Mouse (Mus musculus): ENCODE data around the gene Bend4. TPM values are rescaled to one million over a fixed set of nuclear protein-coding genes. Genes with fewer than 3 reads are reported as not detected.

Bend4 gene
- 18.9 and 20.5 TPM in 2 replicates for polyA plus RNA-seq (2014; fragmentation: Nextera tagmentation; extraction: Ambion mirVana)

DNA sequence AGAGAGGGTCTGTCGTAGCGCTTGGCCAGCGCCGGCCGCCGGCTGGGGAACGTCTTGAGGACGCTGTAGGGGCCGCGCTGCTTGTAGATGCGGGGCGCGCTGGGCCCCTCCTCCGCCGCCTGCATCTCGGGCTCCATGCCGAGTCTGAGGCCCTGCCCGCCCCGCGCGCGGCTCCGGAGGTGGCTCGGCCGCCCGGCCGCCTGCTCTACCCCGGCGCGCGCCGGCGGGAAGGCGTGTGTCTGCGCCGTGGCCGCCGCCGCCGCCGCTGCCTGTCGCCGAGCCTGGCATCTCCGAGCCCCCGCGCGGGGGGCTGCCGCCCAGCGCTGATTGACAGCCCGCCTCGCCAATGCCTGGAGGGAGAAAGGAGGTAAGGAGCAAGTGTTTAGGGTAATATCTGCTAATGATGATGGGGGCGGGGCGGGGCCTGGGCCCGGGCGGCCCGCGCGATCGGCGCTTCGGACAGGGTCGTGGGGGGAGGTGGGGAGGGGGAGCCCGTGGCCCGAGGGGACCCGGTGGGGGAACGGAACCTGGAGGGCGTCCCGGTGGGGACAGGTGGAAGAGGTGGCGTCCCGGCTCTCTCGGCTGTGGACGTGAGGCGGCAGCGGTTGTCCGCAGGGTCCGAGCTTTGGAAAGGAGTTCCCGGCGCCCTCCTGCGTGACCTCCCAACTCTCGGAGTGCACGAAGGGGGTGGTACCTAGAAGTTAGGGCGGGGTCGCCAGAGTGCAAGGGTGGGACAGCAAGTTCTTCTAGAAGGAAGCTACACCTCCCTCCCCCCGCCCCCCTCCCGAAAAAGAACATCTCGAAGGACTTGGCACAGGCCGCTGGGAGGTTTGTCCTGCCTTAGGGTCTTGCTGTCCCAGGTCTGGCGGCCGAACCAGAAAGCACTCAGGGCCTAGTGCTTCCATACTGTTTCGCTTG is at the start of gene Bend4:
TSS of gene Bend4 (minus strand) at position 868 of the 918 bp plus-strand sequence.
- Histone ChIP-seq H3K27me3 (ENCODE audit: control insufficient read depth, insufficient read depth, low read length) (no peaks in the 10 kb centered on the region), H3K36me3 (ENCODE audit: control insufficient read depth, insufficient read depth, low read length) (no peaks in the 10 kb centered on the region), H3K9me3 (ENCODE audit: control insufficient read depth, low read length) (no peaks in the 10 kb centered on the region), H3K27ac (replicated peaks in 1 of 2; ENCODE audit: control insufficient read depth in 1 of 2, insufficient read depth in 1 of 2, low read depth in 2 of 2, low read length in 2 of 2) (peak within 1 kb of the TSS; percentile 76 to 85), H3K4me3 (ENCODE audit: control insufficient read depth in 1 of 2, insufficient read depth in 1 of 2, low read depth in 1 of 2, low read length in 2 of 2) (peak within 1 kb of the TSS; percentile 65 to 97), H3K4me2 (ENCODE audit: low read length) (peak within 1 kb of the TSS; percentile 77), H3K9ac (ENCODE audit: low read length) (peak within 1 kb of the TSS; percentile 85), H3K4me1 (ENCODE audit: control insufficient read depth in 2 of 2, insufficient read depth in 2 of 2, low read length in 2 of 2) (peaks cover 5 to 24% of the 10 kb centered on the region in 2 experiments)
- WGBS = 2% methylated on average over 68 of the region's 90 CpGs
- peak; percentile 80 for ATAC-seq (ENCODE audit: insufficient number of reproducible peaks, insufficient read depth, low FRiP score, low read depth)

DNA sequence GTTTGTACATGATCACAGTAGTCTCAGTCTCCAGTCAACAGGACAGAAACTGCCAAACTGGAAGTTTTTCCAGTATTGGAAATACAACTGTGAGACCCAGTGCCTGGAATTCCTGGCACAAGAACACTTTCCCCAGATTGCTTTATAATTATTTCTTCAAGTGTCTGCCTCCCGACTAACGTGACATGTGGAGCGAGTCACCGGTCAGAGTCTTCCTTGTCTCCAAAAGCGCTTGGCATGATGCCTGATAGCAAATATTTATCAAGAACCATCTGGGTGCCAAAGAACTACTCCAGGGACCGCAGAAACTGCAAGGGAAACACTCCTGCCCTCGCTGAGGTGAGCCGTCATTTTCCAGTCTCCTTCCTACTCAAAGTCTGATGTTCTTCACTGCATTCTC is 45.6 kb upstream of the Bend4 start:
- Histone ChIP-seq H3K4me1 (ENCODE audit: control insufficient read depth in 2 of 2, insufficient read depth in 2 of 2, low read length in 2 of 2) (no peaks in the 10 kb centered on the region; a peak in 1 of 4 replicates), H3K27me3 (ENCODE audit: control insufficient read depth, insufficient read depth, low read length) (no peaks in the 10 kb centered on the region), H3K27ac (replicated peaks in 1 of 2; ENCODE audit: control insufficient read depth in 1 of 2, insufficient read depth in 1 of 2, low read depth in 2 of 2, low read length in 2 of 2) (no peak overlapping the region), H3K4me2 (ENCODE audit: low read length) (no peak overlapping the region), H3K9ac (ENCODE audit: low read length) (no peak overlapping the region), H3K4me3 (ENCODE audit: control insufficient read depth in 1 of 2, insufficient read depth in 1 of 2, low read depth in 1 of 2, low read length in 2 of 2) (no peak overlapping the region), H3K36me3 (ENCODE audit: control insufficient read depth, insufficient read depth, low read length) (no peaks in the 10 kb centered on the region), H3K9me3 (ENCODE audit: control insufficient read depth, low read length) (no peaks in the 10 kb centered on the region)
- WGBS = 50% methylated on average over 8 of the region's 8 CpGs
- ATAC-seq (ENCODE audit: insufficient number of reproducible peaks, insufficient read depth, low FRiP score, low read depth) = no peak

DNA sequence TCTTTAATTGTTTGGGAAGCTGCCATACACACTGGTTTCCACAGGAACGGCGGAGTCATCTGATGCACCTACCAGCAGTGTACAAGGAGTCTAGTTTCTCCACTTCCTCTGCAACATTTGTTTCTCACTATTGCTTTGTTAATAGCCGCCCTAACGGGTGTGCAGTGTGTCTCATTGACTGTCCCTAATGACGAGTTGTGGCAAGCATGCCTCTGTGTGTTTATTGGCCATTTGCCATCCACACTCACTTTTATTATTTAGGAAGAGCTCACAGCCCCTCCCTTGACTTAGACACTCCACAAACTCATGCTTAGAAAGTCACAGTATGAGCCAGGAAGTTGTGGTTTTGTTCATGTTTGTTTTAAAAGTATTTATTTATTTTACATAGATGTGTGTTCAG is 45.0 kb upstream of the Bend4 start:
- no peaks in the 10 kb centered on the region for H3K27me3 ChIP-seq (ENCODE audit: control insufficient read depth, insufficient read depth, low read length)
- ATAC-seq (ENCODE audit: insufficient number of reproducible peaks, insufficient read depth, low FRiP score, low read depth) = no peak
- no peak overlapping the region for H3K9ac ChIP-seq (ENCODE audit: low read length)
- no peaks in the 10 kb centered on the region for H3K36me3 ChIP-seq (ENCODE audit: control insufficient read depth, insufficient read depth, low read length)
- H3K4me3 ChIP-seq (ENCODE audit: control insufficient read depth in 1 of 2, insufficient read depth in 1 of 2, low read depth in 1 of 2, low read length in 2 of 2) = no peak overlapping the region
- H3K27ac ChIP-seq (replicated peaks in 1 of 2; ENCODE audit: control insufficient read depth in 1 of 2, insufficient read depth in 1 of 2, low read depth in 2 of 2, low read length in 2 of 2) = no peak overlapping the region
- 69% methylated on average over 5 of the region's 5 CpGs for WGBS
- H3K4me1 ChIP-seq (ENCODE audit: control insufficient read depth in 2 of 2, insufficient read depth in 2 of 2, low read length in 2 of 2) = no peaks in the 10 kb centered on the region; a peak in 1 of 4 replicates
- H3K4me2 ChIP-seq (ENCODE audit: low read length) = no peak overlapping the region
- no peaks in the 10 kb centered on the region for H3K9me3 ChIP-seq (ENCODE audit: control insufficient read depth, low read length)

DNA sequence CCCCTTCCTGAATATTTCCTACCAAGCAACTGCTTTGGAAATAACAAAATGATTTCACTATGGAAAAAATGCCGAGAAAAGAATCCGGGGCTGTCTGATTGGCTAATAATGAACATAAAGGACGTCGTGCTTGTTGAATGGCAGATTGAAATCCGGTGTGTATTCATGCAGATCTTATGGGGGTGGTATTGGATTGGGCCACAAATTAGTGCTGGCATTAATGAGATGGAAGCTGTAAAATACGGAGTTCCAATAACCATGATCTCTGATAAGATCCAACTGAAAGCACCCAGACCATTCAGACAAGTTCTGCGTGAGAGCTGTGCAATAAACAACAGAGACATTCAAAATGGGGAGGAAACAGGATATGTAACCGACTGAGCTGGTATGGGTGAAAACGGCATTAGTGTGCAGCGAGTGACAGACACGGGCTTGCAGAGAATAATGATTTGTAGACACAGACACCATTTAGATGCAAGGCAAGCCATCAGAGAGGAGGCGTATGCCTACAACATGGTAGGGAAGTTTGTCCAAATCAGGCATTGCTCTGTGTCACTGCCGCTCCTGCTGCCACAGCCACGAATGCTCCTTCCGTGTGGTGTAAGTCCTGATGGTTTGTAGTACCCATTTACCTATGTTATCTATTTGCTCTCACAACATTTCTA is 38.9 kb upstream of the Bend4 start:
- H3K4me3 ChIP-seq (ENCODE audit: control insufficient read depth in 1 of 2, insufficient read depth in 1 of 2, low read depth in 1 of 2, low read length in 2 of 2) = no peak overlapping the region
- WGBS = 77% methylated on average over 15 of the region's 15 CpGs
- H3K27me3 ChIP-seq (ENCODE audit: control insufficient read depth, insufficient read depth, low read length) = no peaks in the 10 kb centered on the region
- H3K4me2 ChIP-seq (ENCODE audit: low read length) = no peak overlapping the region
- H3K9ac ChIP-seq (ENCODE audit: low read length) = no peak overlapping the region
- H3K27ac ChIP-seq (replicated peaks in 1 of 2; ENCODE audit: control insufficient read depth in 1 of 2, insufficient read depth in 1 of 2, low read depth in 2 of 2, low read length in 2 of 2) = no peak overlapping the region
- no peaks in the 10 kb centered on the region for H3K4me1 ChIP-seq (ENCODE audit: control insufficient read depth in 2 of 2, insufficient read depth in 2 of 2, low read length in 2 of 2)
- ATAC-seq (ENCODE audit: insufficient number of reproducible peaks, insufficient read depth, low FRiP score, low read depth) = no peak
- no peaks in the 10 kb centered on the region for H3K36me3 ChIP-seq (ENCODE audit: control insufficient read depth, insufficient read depth, low read length)
- no peaks in the 10 kb centered on the region for H3K9me3 ChIP-seq (ENCODE audit: control insufficient read depth, low read length)

DNA sequence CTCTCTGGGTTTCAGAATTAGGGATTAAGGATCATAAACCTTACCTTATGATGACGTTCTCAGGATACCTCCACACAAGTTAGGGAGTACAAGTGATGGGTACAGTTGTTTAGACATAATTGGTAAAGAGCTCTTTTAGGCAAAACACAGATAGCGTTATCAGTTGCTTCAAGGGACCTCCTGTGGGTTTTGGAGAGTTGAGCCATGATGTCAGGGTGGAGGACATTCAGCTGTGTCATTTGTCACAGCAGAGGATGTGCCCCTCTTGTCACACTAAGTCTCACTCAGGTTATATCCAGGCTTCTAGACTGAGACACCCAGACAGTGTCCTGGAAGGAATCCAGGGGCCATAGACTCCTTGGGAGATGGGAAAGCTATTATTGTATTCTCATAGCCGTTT is 36.8 kb upstream of the Bend4 start:
- no peaks in the 10 kb centered on the region for H3K27me3 ChIP-seq (ENCODE audit: control insufficient read depth, insufficient read depth, low read length)
- 59% methylated on average over 3 of the region's 3 CpGs for WGBS
- H3K36me3 ChIP-seq (ENCODE audit: control insufficient read depth, insufficient read depth, low read length) = no peaks in the 10 kb centered on the region
- H3K4me2 ChIP-seq (ENCODE audit: low read length) = no peak overlapping the region
- H3K4me3 ChIP-seq (ENCODE audit: control insufficient read depth in 1 of 2, insufficient read depth in 1 of 2, low read depth in 1 of 2, low read length in 2 of 2) = no peak overlapping the region
- ATAC-seq (ENCODE audit: insufficient number of reproducible peaks, insufficient read depth, low FRiP score, low read depth) = no peak
- H3K9ac ChIP-seq (ENCODE audit: low read length) = no peak overlapping the region
- no peaks in the 10 kb centered on the region for H3K4me1 ChIP-seq (ENCODE audit: control insufficient read depth in 2 of 2, insufficient read depth in 2 of 2, low read length in 2 of 2)
- no peaks in the 10 kb centered on the region for H3K9me3 ChIP-seq (ENCODE audit: control insufficient read depth, low read length)
- no peak overlapping the region for H3K27ac ChIP-seq (replicated peaks in 1 of 2; ENCODE audit: control insufficient read depth in 1 of 2, insufficient read depth in 1 of 2, low read depth in 2 of 2, low read length in 2 of 2)

DNA sequence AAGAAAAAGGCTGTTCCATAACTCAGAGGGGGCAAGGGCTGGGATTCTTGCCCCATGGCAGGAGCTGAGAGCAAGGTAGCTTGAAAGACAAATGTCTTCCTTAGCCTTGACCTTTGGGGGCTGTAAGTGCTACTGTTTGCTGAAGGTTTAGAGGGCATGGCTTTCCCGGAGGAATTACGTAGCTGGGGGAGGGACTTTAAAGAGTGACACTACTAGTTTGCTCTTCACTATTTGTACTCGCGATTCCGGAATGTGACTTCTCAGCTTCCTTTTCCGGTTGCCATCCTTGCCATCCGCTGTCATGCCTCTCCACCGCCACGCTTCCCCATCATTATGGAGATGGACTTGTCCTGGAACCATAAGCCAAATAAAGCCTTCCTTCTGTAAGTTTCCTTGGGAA is 35.5 kb upstream of the Bend4 start:
- Histone ChIP-seq H3K9ac (ENCODE audit: low read length) (no peak overlapping the region), H3K36me3 (ENCODE audit: control insufficient read depth, insufficient read depth, low read length) (no peaks in the 10 kb centered on the region), H3K27ac (replicated peaks in 1 of 2; ENCODE audit: control insufficient read depth in 1 of 2, insufficient read depth in 1 of 2, low read depth in 2 of 2, low read length in 2 of 2) (no peak overlapping the region), H3K4me1 (ENCODE audit: control insufficient read depth in 2 of 2, insufficient read depth in 2 of 2, low read length in 2 of 2) (no peaks in the 10 kb centered on the region), H3K9me3 (ENCODE audit: control insufficient read depth, low read length) (no peaks in the 10 kb centered on the region), H3K4me3 (ENCODE audit: control insufficient read depth in 1 of 2, insufficient read depth in 1 of 2, low read depth in 1 of 2, low read length in 2 of 2) (no peak overlapping the region), H3K27me3 (ENCODE audit: control insufficient read depth, insufficient read depth, low read length) (no peaks in the 10 kb centered on the region), H3K4me2 (ENCODE audit: low read length) (no peak overlapping the region)
- ATAC-seq (ENCODE audit: insufficient number of reproducible peaks, insufficient read depth, low FRiP score, low read depth) = no peak
- 87% methylated on average over 9 of the region's 9 CpGs for WGBS

DNA sequence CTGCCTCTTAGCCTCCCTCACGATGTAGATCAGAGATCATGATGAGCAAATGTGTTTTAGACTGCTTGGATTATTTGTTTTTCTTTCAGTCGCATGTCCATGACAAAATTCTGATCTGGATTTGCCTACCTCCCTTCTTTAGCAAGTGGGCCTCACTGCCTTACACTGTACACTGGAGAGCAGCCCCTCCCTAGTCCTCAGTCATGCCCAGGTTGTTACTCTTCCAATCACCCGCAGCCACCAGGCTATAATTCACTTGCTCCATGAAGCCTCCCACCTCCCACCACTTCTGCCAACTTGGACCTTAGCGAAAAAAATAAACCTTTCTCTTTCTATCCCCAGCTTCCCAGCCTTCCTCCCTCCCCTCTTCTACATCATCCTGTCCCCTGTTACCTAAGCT is 34.2 kb upstream of the Bend4 start:
- 71% methylated on average over 4 of the region's 4 CpGs for WGBS
- H3K36me3 ChIP-seq (ENCODE audit: control insufficient read depth, insufficient read depth, low read length) = no peaks in the 10 kb centered on the region
- H3K4me1 ChIP-seq (ENCODE audit: control insufficient read depth in 2 of 2, insufficient read depth in 2 of 2, low read length in 2 of 2) = no peaks in the 10 kb centered on the region
- H3K9me3 ChIP-seq (ENCODE audit: control insufficient read depth, low read length) = no peaks in the 10 kb centered on the region
- ATAC-seq (ENCODE audit: insufficient number of reproducible peaks, insufficient read depth, low FRiP score, low read depth) = no peak
- H3K9ac ChIP-seq (ENCODE audit: low read length) = no peak overlapping the region
- H3K27ac ChIP-seq (replicated peaks in 1 of 2; ENCODE audit: control insufficient read depth in 1 of 2, insufficient read depth in 1 of 2, low read depth in 2 of 2, low read length in 2 of 2) = no peak overlapping the region
- H3K4me2 ChIP-seq (ENCODE audit: low read length) = no peak overlapping the region
- no peaks in the 10 kb centered on the region for H3K27me3 ChIP-seq (ENCODE audit: control insufficient read depth, insufficient read depth, low read length)
- no peak overlapping the region for H3K4me3 ChIP-seq (ENCODE audit: control insufficient read depth in 1 of 2, insufficient read depth in 1 of 2, low read depth in 1 of 2, low read length in 2 of 2)
